Mouse (Mus musculus): ENCODE results near the gene Ccdc148. TPM values are rescaled to one million over a fixed set of nuclear protein-coding genes. Genes with fewer than 3 reads are reported as not detected.

The Ccdc148 gene
- polyA plus RNA-seq, 1 experiment from 2014 or later: 0.39 TPM

DNA sequence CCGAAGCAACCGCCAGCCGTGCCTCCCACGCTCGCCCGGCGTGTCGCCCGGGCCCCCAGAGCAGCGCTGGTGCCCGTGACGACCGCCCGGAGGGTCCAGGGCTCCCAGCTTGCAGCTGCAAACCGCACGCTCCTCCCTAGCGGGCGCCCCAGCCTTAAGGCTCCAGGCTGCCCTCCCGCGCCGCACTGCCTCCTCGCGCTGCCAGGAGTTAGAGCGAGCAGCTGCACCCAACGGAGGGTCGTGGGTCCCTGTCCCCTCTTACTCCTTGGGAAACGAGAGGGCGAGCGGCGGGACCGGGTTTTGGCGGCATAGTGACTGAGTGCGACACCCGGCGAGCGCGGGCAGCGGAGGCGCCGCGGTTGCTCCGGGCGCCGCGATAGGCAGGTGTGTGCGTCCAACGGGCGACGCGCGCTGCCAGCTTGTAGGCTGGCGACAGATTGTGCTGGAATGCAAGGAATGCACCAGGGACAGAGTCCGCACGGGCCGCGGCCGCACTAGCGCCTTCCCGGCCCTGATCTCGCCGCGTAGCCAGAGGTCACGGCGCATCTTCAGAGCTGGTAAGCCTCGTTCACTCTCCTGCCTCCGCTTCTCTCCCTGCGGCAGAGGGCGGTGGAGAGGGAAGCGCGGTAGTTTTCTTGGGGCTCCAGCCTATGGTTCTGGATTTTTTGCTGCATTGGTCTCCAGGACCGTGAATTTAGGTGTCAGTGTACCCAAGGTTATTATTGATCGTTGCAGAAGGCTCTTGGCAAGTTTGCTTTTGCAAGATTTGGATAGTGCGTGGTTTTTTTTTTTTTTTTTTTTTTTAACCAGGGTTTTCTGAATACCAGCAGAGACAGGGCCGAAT is 1.2 kb upstream of the Ccdc148 start:
- H3K9me3 ChIP-seq (replicated peaks; ENCODE audit: control insufficient read depth, low read length): no peaks in the 10 kb centered on the region
- ATAC-seq (replicated peaks; ENCODE audit: insufficient number of reproducible peaks, low FRiP score, low TSS enrichment, low read depth): peak; percentile 61
- WGBS: under 1% methylated on average over 73 of the region's 74 CpGs

DNA sequence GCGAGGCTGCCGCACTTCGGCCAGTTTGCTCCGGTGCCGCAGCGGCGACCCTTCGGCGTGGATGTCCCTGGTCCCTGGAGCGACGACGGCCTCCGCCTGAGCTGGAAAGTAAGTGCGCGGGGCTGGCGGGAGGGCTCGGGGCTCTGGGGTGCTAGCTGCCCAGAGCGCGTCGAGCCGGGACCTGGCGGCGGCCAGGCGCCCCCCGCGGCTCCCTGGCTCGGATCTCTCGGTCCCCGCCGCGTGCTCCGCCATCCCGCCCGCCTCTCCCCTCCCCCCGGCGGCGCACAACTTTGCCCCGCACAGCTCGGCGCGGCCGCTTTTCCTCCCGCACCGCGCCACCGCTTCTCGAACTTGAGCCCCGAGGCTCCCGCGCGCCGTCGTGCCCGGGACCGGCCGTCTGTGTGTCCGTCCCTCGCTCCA is 548 bp upstream of the Ccdc148 start:
- H3K27ac ChIP-seq (replicated peaks; ENCODE audit: low read depth, low read length): peak overlapping the region; percentile 66
- no peak for DNase-seq (ENCODE audit: low spot score)

More for the DNA sequence above, 1.2 kb upstream of the Ccdc148 start:
- H3K4me1 ChIP-seq (ENCODE audit: control insufficient read depth, insufficient read depth, low read length): no peaks in the 10 kb centered on the region
- H3K4me3 ChIP-seq (ENCODE audit: low read depth, low read length): peak overlapping the region; percentile 94
- peak overlapping the region; percentile 66 for H3K27ac ChIP-seq (replicated peaks; ENCODE audit: low read depth, low read length)
- DNase-seq (ENCODE audit: low spot score): peak; percentile 74
- peak overlapping the region; percentile 91 for H3K4me2 ChIP-seq (ENCODE audit: low read depth, low read length)
- H3K9ac ChIP-seq (replicated peaks; ENCODE audit: low read length): peak overlapping the region; percentile 85
- H3K27me3 ChIP-seq (ENCODE audit: control insufficient read depth, insufficient read depth, low read length): no peaks in the 10 kb centered on the region
- H3K36me3 ChIP-seq (replicated peaks; ENCODE audit: control insufficient read depth, insufficient read depth, low read depth, low read length): no peaks in the 10 kb centered on the region

GRCm38 (mm10) chr2:59159961-59160604 is 400 bp downstream of the Ccdc148 start:
- H3K36me3 ChIP-seq (replicated peaks; ENCODE audit: control insufficient read depth, insufficient read depth, low read depth, low read length): no peaks in the 10 kb centered on the region
- no peaks in the 10 kb centered on the region for H3K4me1 ChIP-seq (ENCODE audit: control insufficient read depth, insufficient read depth, low read length)
- no peaks in the 10 kb centered on the region for H3K27me3 ChIP-seq (ENCODE audit: control insufficient read depth, insufficient read depth, low read length)
- no peak overlapping the region for H3K9ac ChIP-seq (replicated peaks; ENCODE audit: low read length)
- ATAC-seq (replicated peaks; ENCODE audit: insufficient number of reproducible peaks, low FRiP score, low TSS enrichment, low read depth) (peak; percentile 4; the same call in 1 of the 2 replicates), DNase-seq (ENCODE audit: low spot score) (peak; percentile 52)
- H3K27ac ChIP-seq (replicated peaks; ENCODE audit: low read depth, low read length): no peak overlapping the region
- WGBS: under 1% methylated on average over 16 of the region's 16 CpGs
- H3K9me3 ChIP-seq (replicated peaks; ENCODE audit: control insufficient read depth, low read length): no peaks in the 10 kb centered on the region
- peak overlapping the region; percentile 62 for H3K4me2 ChIP-seq (ENCODE audit: low read depth, low read length)
- H3K4me3 ChIP-seq (ENCODE audit: low read depth, low read length): peak overlapping the region; percentile 94

More for the DNA sequence above, 548 bp upstream of the Ccdc148 start:
- H3K9ac ChIP-seq (replicated peaks; ENCODE audit: low read length): peak overlapping the region; percentile 85
- no peaks in the 10 kb centered on the region for H3K36me3 ChIP-seq (replicated peaks; ENCODE audit: control insufficient read depth, insufficient read depth, low read depth, low read length)
- no peaks in the 10 kb centered on the region for H3K9me3 ChIP-seq (replicated peaks; ENCODE audit: control insufficient read depth, low read length)
- H3K4me1 ChIP-seq (ENCODE audit: control insufficient read depth, insufficient read depth, low read length): no peaks in the 10 kb centered on the region
- peak overlapping the region; percentile 94 for H3K4me3 ChIP-seq (ENCODE audit: low read depth, low read length)
- ATAC-seq (replicated peaks; ENCODE audit: insufficient number of reproducible peaks, low FRiP score, low TSS enrichment, low read depth): peak; percentile 63
- WGBS: under 1% methylated on average over 28 of the region's 58 CpGs
- H3K4me2 ChIP-seq (ENCODE audit: low read depth, low read length): peak overlapping the region; percentile 91
- H3K27me3 ChIP-seq (ENCODE audit: control insufficient read depth, insufficient read depth, low read length): no peaks in the 10 kb centered on the region

DNA sequence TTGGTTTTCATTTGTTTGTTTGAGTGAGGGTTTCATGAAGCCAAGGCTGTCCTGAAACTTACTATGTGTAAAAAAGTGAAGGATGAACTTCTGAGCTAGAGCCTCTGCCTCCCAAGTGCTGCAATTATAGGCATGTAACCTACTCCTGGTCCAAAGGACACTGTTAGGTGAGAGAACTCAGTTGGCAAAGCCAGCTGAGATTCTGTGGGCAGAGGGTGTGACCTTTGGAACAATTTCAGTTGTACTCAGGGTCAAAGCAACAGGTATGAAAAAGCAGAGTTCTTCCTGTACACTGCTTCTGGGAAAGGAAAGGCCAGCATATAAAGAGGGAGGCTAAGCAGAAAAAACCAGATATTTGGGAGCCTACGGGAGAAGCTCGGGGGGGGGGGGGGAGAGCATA is 2.4 kb downstream of the Ccdc148 start:
- H3K9me3 ChIP-seq (replicated peaks; ENCODE audit: control insufficient read depth, low read length): no peaks in the 10 kb centered on the region
- H3K9ac ChIP-seq (replicated peaks; ENCODE audit: low read length): no peak overlapping the region
- H3K4me2 ChIP-seq (ENCODE audit: low read depth, low read length): no peak overlapping the region
- no peaks in the 10 kb centered on the region for H3K4me1 ChIP-seq (ENCODE audit: control insufficient read depth, insufficient read depth, low read length)
- H3K27me3 ChIP-seq (ENCODE audit: control insufficient read depth, insufficient read depth, low read length): no peaks in the 10 kb centered on the region
- WGBS: 55% methylated on average over 2 of the region's 2 CpGs
- DNase-seq (ENCODE audit: low spot score) (no peak), ATAC-seq (replicated peaks; ENCODE audit: insufficient number of reproducible peaks, low FRiP score, low TSS enrichment, low read depth) (no peak)
- no peaks in the 10 kb centered on the region for H3K36me3 ChIP-seq (replicated peaks; ENCODE audit: control insufficient read depth, insufficient read depth, low read depth, low read length)
- H3K4me3 ChIP-seq (ENCODE audit: low read depth, low read length): no peak overlapping the region
- no peak overlapping the region for H3K27ac ChIP-seq (replicated peaks; ENCODE audit: low read depth, low read length)

GRCm38 (mm10) chr2:59155428-59155827 is 5.1 kb downstream of the Ccdc148 start:
- Histone ChIP-seq H3K4me3 (ENCODE audit: low read depth, low read length) (no peak overlapping the region), H3K4me2 (ENCODE audit: low read depth, low read length) (no peak overlapping the region), H3K27me3 (ENCODE audit: control insufficient read depth, insufficient read depth, low read length) (no peaks in the 10 kb centered on the region), H3K9ac (replicated peaks; ENCODE audit: low read length) (no peak overlapping the region), H3K36me3 (replicated peaks; ENCODE audit: control insufficient read depth, insufficient read depth, low read depth, low read length) (no peaks in the 10 kb centered on the region), H3K4me1 (ENCODE audit: control insufficient read depth, insufficient read depth, low read length) (no peaks in the 10 kb centered on the region), H3K27ac (replicated peaks; ENCODE audit: low read depth, low read length) (no peak overlapping the region), H3K9me3 (replicated peaks; ENCODE audit: control insufficient read depth, low read length) (no peaks in the 10 kb centered on the region)
- no peak for DNase-seq (ENCODE audit: low spot score)
- ATAC-seq (replicated peaks; ENCODE audit: insufficient number of reproducible peaks, low FRiP score, low TSS enrichment, low read depth): no peak

GRCm38 (mm10) chr2:59131044-59131443 is 29.4 kb downstream of the Ccdc148 start:
- ATAC-seq (replicated peaks; ENCODE audit: insufficient number of reproducible peaks, low FRiP score, low TSS enrichment, low read depth): no peak
- H3K4me3 ChIP-seq (ENCODE audit: low read depth, low read length): no peak overlapping the region
- no peak overlapping the region for H3K4me2 ChIP-seq (ENCODE audit: low read depth, low read length)
- H3K27ac ChIP-seq (replicated peaks; ENCODE audit: low read depth, low read length): no peak overlapping the region
- DNase-seq (ENCODE audit: low spot score): no peak
- H3K36me3 ChIP-seq (replicated peaks; ENCODE audit: control insufficient read depth, insufficient read depth, low read depth, low read length): no peaks in the 10 kb centered on the region
- 90% methylated on average over 8 of the region's 8 CpGs for WGBS
- H3K9ac ChIP-seq (replicated peaks; ENCODE audit: low read length): no peak overlapping the region
- no peaks in the 10 kb centered on the region for H3K4me1 ChIP-seq (ENCODE audit: control insufficient read depth, insufficient read depth, low read length)
- H3K9me3 ChIP-seq (replicated peaks; ENCODE audit: control insufficient read depth, low read length): no peaks in the 10 kb centered on the region
- no peaks in the 10 kb centered on the region for H3K27me3 ChIP-seq (ENCODE audit: control insufficient read depth, insufficient read depth, low read length)

- no peak overlapping the region for H3K9ac ChIP-seq (replicated peaks; ENCODE audit: low read length)
- 90% methylated on average over 8 of the region's 8 CpGs for WGBS
- no peaks in the 10 kb centered on the region for H3K36me3 ChIP-seq (replicated peaks; ENCODE audit: control insufficient read depth, insufficient read depth, low read depth, low read length)
- no peak overlapping the region for H3K4me2 ChIP-seq (ENCODE audit: low read depth, low read length)
- no peaks in the 10 kb centered on the region for H3K27me3 ChIP-seq (ENCODE audit: control insufficient read depth, insufficient read depth, low read length)
- DNase-seq (ENCODE audit: low spot score) (no peak), ATAC-seq (replicated peaks; ENCODE audit: insufficient number of reproducible peaks, low FRiP score, low TSS enrichment, low read depth) (no peak)
- H3K4me3 ChIP-seq (ENCODE audit: low read depth, low read length): no peak overlapping the region
- no peak overlapping the region for H3K27ac ChIP-seq (replicated peaks; ENCODE audit: low read depth, low read length)
- H3K9me3 ChIP-seq (replicated peaks; ENCODE audit: control insufficient read depth, low read length): no peaks in the 10 kb centered on the region
- H3K4me1 ChIP-seq (ENCODE audit: control insufficient read depth, insufficient read depth, low read length): no peaks in the 10 kb centered on the region
Observed at GRCm38 (mm10) chr2:59129821-59130220, 30.7 kb downstream of the Ccdc148 start.

DNA sequence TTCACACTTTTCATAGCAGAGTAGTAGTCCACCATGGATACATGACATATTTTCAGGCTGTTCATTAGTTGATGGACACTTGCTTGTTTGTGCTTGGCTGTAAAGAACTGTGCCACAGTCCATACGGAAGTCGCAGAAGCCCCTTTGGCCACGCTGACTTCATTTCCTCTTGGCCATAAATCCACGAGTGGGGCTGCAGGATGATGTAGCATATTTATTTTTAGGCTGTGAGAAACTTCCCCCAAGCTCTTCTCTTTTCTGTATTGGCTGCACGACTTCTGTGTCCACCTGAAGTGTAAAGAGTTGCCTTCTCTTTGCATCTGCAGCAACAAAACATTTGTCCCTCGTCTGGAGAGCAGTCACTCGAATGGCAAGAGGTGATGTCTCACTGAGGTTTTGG is 31.5 kb downstream of the Ccdc148 start:
- Histone ChIP-seq H3K27ac (replicated peaks; ENCODE audit: low read depth, low read length) (no peak overlapping the region), H3K4me3 (ENCODE audit: low read depth, low read length) (no peak overlapping the region), H3K4me2 (ENCODE audit: low read depth, low read length) (no peak overlapping the region), H3K9ac (replicated peaks; ENCODE audit: low read length) (no peak overlapping the region), H3K27me3 (ENCODE audit: control insufficient read depth, insufficient read depth, low read length) (no peaks in the 10 kb centered on the region), H3K4me1 (ENCODE audit: control insufficient read depth, insufficient read depth, low read length) (no peaks in the 10 kb centered on the region), H3K36me3 (replicated peaks; ENCODE audit: control insufficient read depth, insufficient read depth, low read depth, low read length) (no peaks in the 10 kb centered on the region), H3K9me3 (replicated peaks; ENCODE audit: control insufficient read depth, low read length) (no peaks in the 10 kb centered on the region)
- DNase-seq (ENCODE audit: low spot score): no peak
- 83% methylated on average over 7 of the region's 7 CpGs for WGBS
- ATAC-seq (replicated peaks; ENCODE audit: insufficient number of reproducible peaks, low FRiP score, low TSS enrichment, low read depth): no peak

Measured in embryonic facial prominence, embryonic 11.5 days (tissue).